Mouse (Mus musculus): Measurements from ENCODE around the gene Card9. TPM values are rescaled to one million over a fixed set of nuclear protein-coding genes. Genes with fewer than 3 reads are reported as not detected.

Gene Card9
- polyA plus RNA-seq, 1 experiment from 2014 or later = 0.97 TPM

- WGBS = 61% methylated on average over 11 of the region's 11 CpGs
- no peak overlapping the region for H3K4me2 ChIP-seq (replicated peaks)
- no peaks in the 10 kb centered on the region for H3K9me3 ChIP-seq
- no peak overlapping the region for H3K4me3 ChIP-seq
- H3K27ac ChIP-seq = no peak overlapping the region
- ATAC-seq (ENCODE audit: insufficient number of reproducible peaks, insufficient read depth, low FRiP score, low TSS enrichment) = no peak
- peaks cover 89% of the 10 kb centered on the region for H3K36me3 ChIP-seq
- no peak overlapping the region for H3K9ac ChIP-seq
- no peaks in the 10 kb centered on the region for H3K27me3 ChIP-seq
- peaks cover 4% of the 10 kb centered on the region; the same call in 1 of the 2 replicates for H3K4me1 ChIP-seq
Observed at GRCm38 (mm10) chr2:26342609-26343490, 17.9 kb downstream of the Card9 start.

GRCm38 (mm10) chr2:26342044-26342443 is 18.7 kb downstream of the Card9 start:
- 0 out of 2 replicates have a peak, but pooled peaks cover under 1% of the 10 kb centered on the region for H3K4me1 ChIP-seq
- 0 out of 2 replicates have a peak overlapping the region, but pooled peaks have one; percentile 12 for H3K27ac ChIP-seq
- no peaks in the 10 kb centered on the region for H3K9me3 ChIP-seq
- WGBS = 80% methylated on average over 10 of the region's 10 CpGs
- no peaks in the 10 kb centered on the region for H3K27me3 ChIP-seq
- no peak for ATAC-seq (ENCODE audit: insufficient number of reproducible peaks, insufficient read depth, low FRiP score, low TSS enrichment)
- no peak overlapping the region for H3K4me3 ChIP-seq
- no peak overlapping the region for H3K9ac ChIP-seq
- H3K36me3 ChIP-seq = peaks cover 84% of the 10 kb centered on the region
- no peak overlapping the region for H3K4me2 ChIP-seq (replicated peaks)

- Histone ChIP-seq H3K9me3 (no peaks in the 10 kb centered on the region), H3K27me3 (no peaks in the 10 kb centered on the region), H3K4me3 (no peak overlapping the region), H3K4me1 (no peaks in the 10 kb centered on the region), H3K4me2 (replicated peaks) (no peak overlapping the region), H3K36me3 (peaks cover 79% of the 10 kb centered on the region), H3K9ac (no peak overlapping the region), H3K27ac (0 out of 2 replicates have a peak overlapping the region, but pooled peaks have one; percentile 12)
- 93% methylated on average over 2 of the region's 2 CpGs for WGBS
- ATAC-seq (ENCODE audit: insufficient number of reproducible peaks, insufficient read depth, low FRiP score, low TSS enrichment) = no peak
Observed at GRCm38 (mm10) chr2:26341510-26341981, 19.2 kb downstream of the Card9 start.

GRCm38 (mm10) chr2:26339204-26339551 is 21.5 kb downstream of the Card9 start:
- no peaks in the 10 kb centered on the region for H3K27me3 ChIP-seq
- H3K9me3 ChIP-seq = no peaks in the 10 kb centered on the region
- no peak for ATAC-seq (ENCODE audit: insufficient number of reproducible peaks, insufficient read depth, low FRiP score, low TSS enrichment)
- H3K4me3 ChIP-seq = no peak overlapping the region
- WGBS = 92% methylated on average over 5 of the region's 5 CpGs
- no peaks in the 10 kb centered on the region for H3K4me1 ChIP-seq
- H3K27ac ChIP-seq = no peak overlapping the region
- no peak overlapping the region for H3K9ac ChIP-seq
- H3K36me3 ChIP-seq = peaks cover 55% of the 10 kb centered on the region
- H3K4me2 ChIP-seq (replicated peaks) = no peak overlapping the region

- H3K4me2 ChIP-seq (replicated peaks) = no peak overlapping the region
- no peak overlapping the region for H3K9ac ChIP-seq
- ATAC-seq (ENCODE audit: insufficient number of reproducible peaks, insufficient read depth, low FRiP score, low TSS enrichment) = no peak
- H3K4me1 ChIP-seq = no peaks in the 10 kb centered on the region
- H3K27ac ChIP-seq = no peak overlapping the region
- H3K27me3 ChIP-seq = no peaks in the 10 kb centered on the region
- no peak overlapping the region for H3K4me3 ChIP-seq
- WGBS = 81% methylated on average over 9 of the region's 13 CpGs
- peaks cover 50% of the 10 kb centered on the region for H3K36me3 ChIP-seq
- H3K9me3 ChIP-seq = no peaks in the 10 kb centered on the region
Observed at GRCm38 (mm10) chr2:26338302-26339203, 22.2 kb downstream of the Card9 start.

- no peak overlapping the region for H3K9ac ChIP-seq
- no peak overlapping the region for H3K27ac ChIP-seq
- no peak overlapping the region for H3K4me3 ChIP-seq
- peaks cover 60% of the 10 kb centered on the region for H3K36me3 ChIP-seq
- H3K9me3 ChIP-seq = no peaks in the 10 kb centered on the region
- H3K4me1 ChIP-seq = no peaks in the 10 kb centered on the region
- 33% methylated on average over 6 of the region's 6 CpGs for whole genome bisulfite sequencing
- H3K4me2 ChIP-seq (replicated peaks) = no peak overlapping the region
- no peak for ATAC-seq (ENCODE audit: insufficient number of reproducible peaks, insufficient read depth, low FRiP score, low TSS enrichment)
- H3K27me3 ChIP-seq = no peaks in the 10 kb centered on the region
Observed at GRCm38 (mm10) chr2:26330702-26331101, 30.0 kb downstream of the Card9 start.

- Histone ChIP-seq H3K36me3 (peaks cover 66% of the 10 kb centered on the region), H3K9ac (no peak overlapping the region), H3K4me1 (no peaks in the 10 kb centered on the region), H3K4me3 (no peak overlapping the region), H3K27ac (0 out of 2 replicates have a peak overlapping the region, but pooled peaks have one; percentile 8), H3K9me3 (no peaks in the 10 kb centered on the region), H3K4me2 (replicated peaks) (no peak overlapping the region), H3K27me3 (no peaks in the 10 kb centered on the region)
- 0 out of 2 replicates have a peak, but pooled peaks have one; percentile 13 for ATAC-seq (ENCODE audit: insufficient number of reproducible peaks, insufficient read depth, low FRiP score, low TSS enrichment)
- WGBS = 65% methylated on average over 4 of the region's 4 CpGs
Observed at GRCm38 (mm10) chr2:26330056-26330468, 30.7 kb downstream of the Card9 start.

- 55% methylated on average over 8 of the region's 8 CpGs for WGBS
- Histone ChIP-seq H3K4me1 (no peaks in the 10 kb centered on the region), H3K27ac (0 out of 2 replicates have a peak overlapping the region, but pooled peaks have one; percentile 8), H3K36me3 (peaks cover 73% of the 10 kb centered on the region), H3K4me2 (replicated peaks) (no peak overlapping the region), H3K4me3 (no peak overlapping the region), H3K27me3 (no peaks in the 10 kb centered on the region), H3K9me3 (no peaks in the 10 kb centered on the region), H3K9ac (no peak overlapping the region)
- no peak for ATAC-seq (ENCODE audit: insufficient number of reproducible peaks, insufficient read depth, low FRiP score, low TSS enrichment)
Observed at GRCm38 (mm10) chr2:26329402-26329801, 31.3 kb downstream of the Card9 start.

- ATAC-seq (ENCODE audit: insufficient number of reproducible peaks, insufficient read depth, low FRiP score, low TSS enrichment) = no peak
- Histone ChIP-seq H3K27me3 (no peaks in the 10 kb centered on the region), H3K9me3 (no peaks in the 10 kb centered on the region), H3K36me3 (peaks cover 87% of the 10 kb centered on the region), H3K4me1 (no peaks in the 10 kb centered on the region), H3K9ac (no peak overlapping the region), H3K4me3 (no peak overlapping the region), H3K27ac (no peak overlapping the region), H3K4me2 (replicated peaks) (no peak overlapping the region)
- WGBS = 90% methylated on average over 4 of the region's 4 CpGs
Observed at GRCm38 (mm10) chr2:26327852-26328251, 32.9 kb downstream of the Card9 start.

- Histone ChIP-seq H3K27me3 (no peaks in the 10 kb centered on the region), H3K36me3 (peaks cover 73% of the 10 kb centered on the region), H3K27ac (no peak overlapping the region), H3K4me1 (no peaks in the 10 kb centered on the region), H3K4me3 (no peak overlapping the region), H3K4me2 (replicated peaks) (no peak overlapping the region), H3K9me3 (no peaks in the 10 kb centered on the region), H3K9ac (no peak overlapping the region)
- peak; percentile 75; the same call in 1 of the 2 replicates for ATAC-seq (ENCODE audit: insufficient number of reproducible peaks, insufficient read depth, low FRiP score, low TSS enrichment)
- 65% methylated on average over 15 of the region's 15 CpGs for WGBS
Observed at GRCm38 (mm10) chr2:26325386-26326181, 35.1 kb downstream of the Card9 start.

- peaks cover 67% of the 10 kb centered on the region for H3K36me3 ChIP-seq
- H3K4me3 ChIP-seq = no peak overlapping the region
- 82% methylated on average over 2 of the region's 2 CpGs for WGBS
- ATAC-seq (ENCODE audit: insufficient number of reproducible peaks, insufficient read depth, low FRiP score, low TSS enrichment) = no peak
- no peaks in the 10 kb centered on the region for H3K27me3 ChIP-seq
- no peaks in the 10 kb centered on the region for H3K4me1 ChIP-seq
- H3K27ac ChIP-seq = no peak overlapping the region
- H3K9ac ChIP-seq = no peak overlapping the region
- H3K4me2 ChIP-seq (replicated peaks) = no peak overlapping the region
- no peaks in the 10 kb centered on the region for H3K9me3 ChIP-seq
Observed at GRCm38 (mm10) chr2:26324917-26325316, 35.8 kb downstream of the Card9 start.

Data from embryonic facial prominence, embryonic 12.5 days (tissue).